Mouse (Mus musculus) ovary, postnatal 10 days (tissue): Measurements from ENCODE around the gene Gm6460.
"Not testable (repeated sequence)": the region's sequence is repeated elsewhere in the genome, so short reads cannot be mapped to it uniquely, and the experiment has no call there.

Experiments used
- DNase-seq: peaks from one replicate; pipeline ENCODE4 v3.0.0; 2022; ENCODE audit warnings: low spot score

Gm6460 gene

DNA sequence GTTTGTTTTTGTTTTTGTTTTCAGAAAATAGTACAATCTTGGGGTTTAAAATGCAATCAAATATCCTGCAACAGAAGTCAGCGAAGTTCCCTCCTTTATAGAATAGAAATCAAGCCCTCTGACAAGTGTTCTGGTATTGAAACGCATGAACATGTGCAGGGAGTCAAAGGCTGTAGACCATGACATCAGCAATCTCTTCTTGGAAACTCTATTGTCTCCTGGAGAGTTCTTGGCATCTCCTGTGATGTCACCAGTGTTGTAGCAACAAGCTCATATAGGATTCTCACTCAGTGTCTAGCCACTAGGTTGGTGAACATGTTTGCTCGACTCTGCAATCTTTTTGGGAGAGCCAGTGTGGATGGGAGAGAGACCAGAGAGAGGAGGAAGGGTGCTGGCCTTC, at the start of gene Gm6460:
Gene Gm6460 (plus strand): TSS at position 301 of the 400 bp plus-strand sequence.
- DNase-seq, result not testable (repeated sequence)
